Mouse (Mus musculus) megakaryocyte, embryonic 14.5 days (primary cell): ENCODE measurements around the gene Iqch. TPM values are rescaled to one million over a fixed set of nuclear protein-coding genes. Genes with fewer than 3 reads are reported as not detected.

ENCODE experiments used
- H3K27me3 ChIP-seq: replicated peaks from 2 replicates; pipeline ENCODE3; 2012; ENCODE audit warnings: inconsistent platforms
- H3K36me3 ChIP-seq: replicated peaks from 2 replicates; pipeline ENCODE3; 2012; ENCODE audit warnings: low read length, inconsistent platforms, mixed read lengths
- H3K4me1 ChIP-seq: 2 replicates; pipeline ENCODE4 v1.6.1; 2012; ENCODE audit warnings: inconsistent platforms
- H3K4me3 ChIP-seq: replicated peaks from 2 replicates; pipeline ENCODE3; 2012; ENCODE audit warnings: moderate library complexity, mild to moderate bottlenecking, inconsistent platforms
- H3K9me3 ChIP-seq: 2 replicates; pipeline ENCODE4 v1.6.1; 2012; ENCODE audit warnings: inconsistent platforms
- FLI1 ChIP-seq: IDR thresholded peaks from 2 replicates; pipeline ENCODE4 v1.6.1; 2012; ENCODE audit warnings: low read length, inconsistent platforms, mixed read lengths
- GATA1 ChIP-seq: IDR thresholded peaks from 3 replicates; pipeline ENCODE4 v1.6.1; 2012; ENCODE audit warnings: mixed read lengths, low read length, inconsistent platforms, borderline replicate concordance
- polyA plus RNA-seq: library from polyadenylated mRNA; stranded (reverse); fragments of >175 nt; gene quantifications from 2 replicates; pipeline ENCODE4 v1.2.3, GENCODE M21; 2012; ENCODE audit warnings: low replicate concordance; ENCODE audit not compliant: insufficient read depth

Iqch gene
- polyA plus RNA-seq, 1 experiment: not detected

GRCm38 (mm10) chr9:63641983-63642646 is 39.8 kb upstream of the Iqch start:
- Histone ChIP-seq H3K4me1 (peaks cover 30% of the 10 kb centered on the region), H3K9me3 (no peaks in the 10 kb centered on the region), H3K4me3 (no peak overlapping the region), H3K27me3 (no peaks in the 10 kb centered on the region), H3K36me3 (peaks cover 100% of the 10 kb centered on the region)
- TF ChIP-seq FLI1 (no peak), GATA1 (no peak)

GRCm38 (mm10) chr9:63636113-63636512 is 33.8 kb upstream of the Iqch start:
- Histone ChIP-seq H3K4me3 (no peak overlapping the region), H3K4me1 (peaks cover 32% of the 10 kb centered on the region), H3K9me3 (no peaks in the 10 kb centered on the region), H3K36me3 (peaks cover 96% of the 10 kb centered on the region), H3K27me3 (no peaks in the 10 kb centered on the region)
- TF ChIP-seq FLI1: no peak
- TF ChIP-seq GATA1: no peak

- TF ChIP-seq GATA1: no peak
- TF ChIP-seq FLI1: no peak
- Histone ChIP-seq H3K27me3 (no peaks in the 10 kb centered on the region), H3K4me3 (no peak overlapping the region), H3K36me3 (peaks cover 96% of the 10 kb centered on the region), H3K4me1 (peaks cover 32% of the 10 kb centered on the region), H3K9me3 (no peaks in the 10 kb centered on the region)
Measured at GRCm38 (mm10) chr9:63633334-63633733, 31.0 kb upstream of the Iqch start.

GRCm38 (mm10) chr9:63632924-63633323 is 30.6 kb upstream of the Iqch start:
- Histone ChIP-seq H3K4me3 (no peak overlapping the region), H3K9me3 (no peaks in the 10 kb centered on the region), H3K36me3 (peaks cover 96% of the 10 kb centered on the region), H3K27me3 (no peaks in the 10 kb centered on the region), H3K4me1 (peaks cover 32% of the 10 kb centered on the region)
- no peak for TF ChIP-seq GATA1
- no peak for TF ChIP-seq FLI1

- no peaks in the 10 kb centered on the region for H3K9me3 ChIP-seq
- H3K36me3 ChIP-seq: peaks cover 96% of the 10 kb centered on the region
- TF ChIP-seq FLI1 (no peak), GATA1 (no peak)
- H3K4me3 ChIP-seq: no peak overlapping the region
- no peaks in the 10 kb centered on the region for H3K27me3 ChIP-seq
- H3K4me1 ChIP-seq: peaks cover 32% of the 10 kb centered on the region
Measured at GRCm38 (mm10) chr9:63632045-63632444, 29.8 kb upstream of the Iqch start.

- Histone ChIP-seq H3K4me1 (no peaks in the 10 kb centered on the region; the same call in 1 of the 2 replicates), H3K27me3 (no peaks in the 10 kb centered on the region), H3K36me3 (peaks cover 100% of the 10 kb centered on the region), H3K4me3 (no peak overlapping the region), H3K9me3 (no peaks in the 10 kb centered on the region)
- TF ChIP-seq GATA1 (no peak), FLI1 (no peak)
Measured at GRCm38 (mm10) chr9:63625090-63625756, 22.9 kb upstream of the Iqch start.

GRCm38 (mm10) chr9:63623895-63624569 is 21.7 kb upstream of the Iqch start:
- TF ChIP-seq GATA1 (no peak), FLI1 (no peak)
- no peak overlapping the region for H3K4me3 ChIP-seq
- H3K27me3 ChIP-seq: no peaks in the 10 kb centered on the region
- H3K4me1 ChIP-seq: no peaks in the 10 kb centered on the region; the same call in 1 of the 2 replicates
- H3K9me3 ChIP-seq: no peaks in the 10 kb centered on the region
- peaks cover 97% of the 10 kb centered on the region for H3K36me3 ChIP-seq

GRCm38 (mm10) chr9:63617967-63618366 is 15.7 kb upstream of the Iqch start:
- no peak for TF ChIP-seq GATA1
- TF ChIP-seq FLI1: no peak
- Histone ChIP-seq H3K4me1 (peaks cover 27% of the 10 kb centered on the region), H3K9me3 (no peaks in the 10 kb centered on the region), H3K36me3 (peaks cover 80% of the 10 kb centered on the region), H3K27me3 (no peaks in the 10 kb centered on the region), H3K4me3 (no peak overlapping the region)

- peak overlapping the region; percentile 48 for H3K4me3 ChIP-seq
- no peak for TF ChIP-seq GATA1
- no peak for TF ChIP-seq FLI1
- H3K9me3 ChIP-seq: no peaks in the 10 kb centered on the region
- no peaks in the 10 kb centered on the region for H3K27me3 ChIP-seq
- peaks cover 64% of the 10 kb centered on the region for H3K4me1 ChIP-seq
- H3K36me3 ChIP-seq: peaks cover 63% of the 10 kb centered on the region
Measured at GRCm38 (mm10) chr9:63614018-63614985, 12.0 kb upstream of the Iqch start.
